Mouse (Mus musculus): ENCODE data around the gene Gm47841.

Gene Gm47841

GRCm38 (mm10) chr15:101042613-101043012, 4.6 kb downstream of the Gm47841 start:
- peak; percentile 50 for DNase-seq (ENCODE audit: low spot score)

- DNase-seq (ENCODE audit: low spot score): no peak
Observed at GRCm38 (mm10) chr15:101041966-101042365, 5.2 kb downstream of the Gm47841 start.

- no peak for DNase-seq (ENCODE audit: low spot score)
Observed at GRCm38 (mm10) chr15:101039651-101040050, 7.5 kb downstream of the Gm47841 start.

- no peak for DNase-seq (ENCODE audit: low spot score)
Observed at GRCm38 (mm10) chr15:101028960-101029359, 18.2 kb downstream of the Gm47841 start.

GRCm38 (mm10) chr15:101011352-101011751, 35.8 kb downstream of the Gm47841 start:
- DNase-seq (ENCODE audit: low spot score): no peak

GRCm38 (mm10) chr15:101008386-101009010, 38.7 kb downstream of the Gm47841 start:
- DNase-seq (ENCODE audit: low spot score): no peak

GRCm38 (mm10) chr15:101007236-101007635, 40.0 kb downstream of the Gm47841 start:
- DNase-seq (ENCODE audit: low spot score): no peak

GRCm38 (mm10) chr15:101006251-101007040, 40.8 kb downstream of the Gm47841 start:
- DNase-seq (ENCODE audit: low spot score): no peak

GRCm38 (mm10) chr15:101005717-101006116, 41.5 kb downstream of the Gm47841 start:
- peak; percentile 52 for DNase-seq (ENCODE audit: low spot score)

GRCm38 (mm10) chr15:101004538-101004937, 42.7 kb downstream of the Gm47841 start:
- no peak for DNase-seq (ENCODE audit: low spot score)

GRCm38 (mm10) chr15:101002466-101002865, 44.7 kb downstream of the Gm47841 start:
- no peak for DNase-seq (ENCODE audit: low spot score)

GRCm38 (mm10) chr15:101001685-101002084, 45.5 kb downstream of the Gm47841 start:
- DNase-seq (ENCODE audit: low spot score): no peak

- DNase-seq (ENCODE audit: low spot score): no peak
Observed at GRCm38 (mm10) chr15:100997090-100997489, 50.1 kb downstream of the Gm47841 start.
